Mouse (Mus musculus): Measurements from ENCODE around the gene Tmem86a.
"Not testable (repeated sequence)": the region's sequence is repeated elsewhere in the genome, so short reads cannot be mapped to it uniquely, and the experiment has no call there.

Tmem86a gene

DNA sequence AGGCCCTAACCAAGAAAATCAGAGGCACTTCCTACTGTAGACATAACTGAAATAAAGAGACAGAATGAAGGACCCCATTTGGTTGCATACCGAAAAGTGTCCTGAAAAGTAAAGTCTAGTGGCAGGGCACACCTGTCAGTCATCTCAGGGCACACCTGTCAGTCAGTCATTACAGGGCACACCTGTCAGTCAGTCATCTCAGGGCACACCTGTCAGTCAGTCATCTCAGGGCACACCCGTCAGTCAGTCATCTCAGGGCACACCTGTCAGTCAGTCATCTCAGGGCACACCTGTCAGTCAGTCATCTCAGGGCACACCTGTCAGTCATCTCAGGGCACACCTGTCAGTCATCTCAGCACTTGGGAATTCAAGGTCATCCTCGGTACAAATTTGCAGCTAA, 23.5 kb upstream of the Tmem86a start:
- in situ Hi-C loops (cut with MboI, MseI) = not testable (repeated sequence)

DNA sequence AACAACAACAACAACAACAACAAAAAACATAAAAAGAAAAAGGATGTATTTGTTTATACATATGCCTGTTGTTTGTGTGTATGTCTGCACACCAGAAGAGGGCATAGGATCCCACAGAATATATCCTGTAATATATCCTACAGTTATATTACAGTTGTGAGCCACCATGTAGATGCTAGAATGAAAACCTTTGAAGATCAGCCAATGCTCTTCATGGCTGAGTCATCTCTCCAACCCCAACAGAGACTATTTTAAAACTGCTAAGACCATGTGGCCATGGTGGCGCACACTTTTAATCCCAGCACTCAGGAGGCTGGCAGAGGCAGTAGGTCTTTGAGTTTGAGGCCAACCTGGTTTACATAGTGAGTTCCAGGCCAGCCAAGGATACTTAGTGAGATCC, 22.9 kb upstream of the Tmem86a start:
- in situ Hi-C loops (cut with MboI, MseI) = no loop called here

DNA sequence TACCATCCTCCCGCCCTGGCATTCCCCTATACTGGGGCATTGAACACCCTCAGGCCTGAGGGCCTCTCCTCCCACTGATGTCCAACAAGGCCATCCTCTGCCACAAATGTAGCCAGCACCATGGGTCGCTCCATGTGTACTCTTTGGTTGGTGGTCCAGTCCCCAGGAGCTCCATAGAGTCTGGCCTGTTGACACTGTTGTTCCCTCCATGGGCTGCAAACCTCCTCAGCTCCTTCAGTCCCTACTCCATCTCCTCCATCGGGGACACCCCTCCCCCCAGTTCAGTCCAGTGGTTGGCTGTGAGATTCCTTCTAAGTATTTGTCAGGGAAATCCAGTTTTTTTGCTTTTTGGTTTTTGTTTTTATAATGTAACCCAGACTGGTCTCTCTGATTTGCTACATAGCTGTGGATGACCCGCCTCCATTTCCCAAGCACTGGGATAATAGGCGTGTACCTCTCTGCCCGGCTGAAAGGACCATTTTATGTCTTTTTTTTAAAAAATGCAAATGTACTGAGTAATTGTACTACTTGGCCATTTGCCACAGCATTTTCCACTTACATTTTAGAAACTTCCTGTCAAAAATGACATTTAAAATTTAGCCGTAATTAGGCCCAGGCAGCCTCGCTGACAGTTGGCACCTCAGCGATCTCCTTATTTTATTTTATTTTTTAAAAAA, 19.7 kb upstream of the Tmem86a start:
- in situ Hi-C loops (cut with MboI, MseI) = no loop called here

DNA sequence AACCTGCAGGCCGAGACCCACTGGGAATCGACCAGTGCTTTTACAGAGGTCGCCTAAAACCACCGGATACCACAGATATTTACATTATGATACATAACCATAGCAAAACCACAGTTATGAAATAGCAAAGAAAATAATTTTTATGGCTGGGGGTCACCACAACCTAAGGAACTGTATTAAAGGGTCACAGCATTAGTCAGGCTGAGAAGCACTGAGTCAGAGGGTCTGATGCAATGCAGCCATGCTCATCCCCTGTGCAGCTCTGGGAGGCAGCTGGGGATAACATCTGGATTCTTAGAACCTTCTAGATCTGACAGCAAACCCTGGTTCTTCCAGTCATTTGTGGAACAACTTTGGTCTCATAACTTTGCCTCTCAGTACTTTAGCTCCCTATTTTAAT, 19.0 kb upstream of the Tmem86a start:
- in situ Hi-C loops (cut with MboI, MseI) = no loop called here

DNA sequence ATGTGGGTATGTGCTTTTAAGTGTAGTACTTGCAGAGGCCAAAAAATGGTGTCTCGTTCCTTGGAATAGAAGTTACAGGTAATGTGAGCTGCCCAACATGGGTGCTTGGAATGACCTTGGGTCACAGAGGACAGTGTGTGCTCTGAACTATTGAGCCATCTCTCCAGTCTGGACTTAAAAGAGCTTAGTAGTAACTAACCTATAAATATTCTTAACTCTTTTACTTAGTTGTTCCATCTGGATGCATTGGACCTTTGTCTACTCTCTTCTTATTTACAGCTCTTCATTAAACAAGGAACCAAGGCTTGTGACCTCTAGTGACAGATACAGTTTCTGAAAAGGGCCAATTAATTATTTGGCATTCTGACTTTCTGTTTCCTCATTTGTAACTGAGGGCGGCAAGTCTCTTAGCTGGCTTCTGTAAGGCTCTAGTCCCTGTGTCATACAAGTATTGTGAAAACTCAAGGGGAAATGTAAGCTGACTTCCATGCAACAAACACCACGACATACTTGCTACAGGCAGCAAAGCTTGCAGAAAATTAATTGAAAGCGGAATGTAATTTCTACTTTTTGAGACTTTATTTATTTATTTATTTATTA, 15.5 kb upstream of the Tmem86a start:
- in situ Hi-C loops (cut with MboI, MseI) = no loop called here

DNA sequence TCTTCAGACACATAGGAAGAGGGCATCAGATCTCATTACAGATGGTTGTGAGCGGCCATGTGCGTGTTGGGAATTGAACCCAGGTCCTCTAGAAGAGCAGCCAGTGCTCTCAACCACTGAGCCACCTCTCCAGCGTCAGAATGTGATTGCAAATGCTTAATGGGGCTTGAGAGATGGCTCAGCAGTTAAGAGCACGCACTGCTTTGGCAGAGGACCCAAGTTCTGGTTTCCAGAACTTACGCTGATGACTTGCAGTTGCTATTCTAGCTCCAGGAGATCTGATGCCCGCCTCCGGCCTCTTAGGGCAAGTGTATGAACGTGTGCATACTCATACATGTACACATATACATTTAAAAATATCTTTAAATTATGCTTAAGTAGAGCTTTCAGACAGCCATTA, 15.0 kb upstream of the Tmem86a start:
- in situ Hi-C loops (cut with MboI, MseI) = no loop called here

DNA sequence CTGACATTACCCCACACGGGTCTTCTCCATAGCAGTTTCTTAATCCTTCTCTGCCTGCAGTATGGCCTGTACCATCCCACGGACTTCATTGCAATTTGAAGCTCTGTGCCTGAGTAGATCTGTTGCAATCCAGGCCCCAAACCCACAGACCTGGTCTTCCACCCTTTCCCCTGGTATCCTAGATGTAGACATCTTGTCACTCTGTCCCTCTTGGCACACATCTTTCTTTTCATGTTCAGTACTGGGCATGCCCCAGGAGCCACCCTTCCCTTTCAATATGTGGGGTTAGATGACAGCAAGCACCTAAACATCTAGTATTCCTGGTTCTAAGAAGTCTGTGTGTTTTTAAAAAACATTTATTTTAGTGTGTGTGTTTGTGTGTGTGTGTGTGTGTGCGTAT, 8.7 kb upstream of the Tmem86a start:
- in situ Hi-C loops (cut with MboI, MseI) = no loop called here

DNA sequence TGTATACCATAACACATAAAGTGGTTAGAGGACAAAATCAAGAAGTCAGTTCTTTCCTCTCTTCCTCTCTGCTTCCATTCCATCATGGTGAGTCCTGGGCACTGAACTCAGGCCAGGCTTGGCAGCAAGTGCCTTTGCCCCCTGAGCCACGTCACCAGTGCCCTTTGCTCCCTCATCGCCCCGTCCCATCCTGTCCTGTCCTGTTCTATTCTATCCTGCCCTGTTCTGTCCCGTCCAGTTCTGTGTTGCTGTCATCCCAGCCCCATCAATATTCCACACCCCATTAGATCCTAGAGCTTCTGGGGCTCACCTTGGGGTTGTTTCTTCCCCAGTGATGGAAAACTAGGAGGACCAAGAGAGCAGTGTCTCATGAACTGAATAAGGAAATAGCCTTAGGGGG, 8.3 kb upstream of the Tmem86a start:
- in situ Hi-C loops (cut with MboI, MseI) = no loop called here

DNA sequence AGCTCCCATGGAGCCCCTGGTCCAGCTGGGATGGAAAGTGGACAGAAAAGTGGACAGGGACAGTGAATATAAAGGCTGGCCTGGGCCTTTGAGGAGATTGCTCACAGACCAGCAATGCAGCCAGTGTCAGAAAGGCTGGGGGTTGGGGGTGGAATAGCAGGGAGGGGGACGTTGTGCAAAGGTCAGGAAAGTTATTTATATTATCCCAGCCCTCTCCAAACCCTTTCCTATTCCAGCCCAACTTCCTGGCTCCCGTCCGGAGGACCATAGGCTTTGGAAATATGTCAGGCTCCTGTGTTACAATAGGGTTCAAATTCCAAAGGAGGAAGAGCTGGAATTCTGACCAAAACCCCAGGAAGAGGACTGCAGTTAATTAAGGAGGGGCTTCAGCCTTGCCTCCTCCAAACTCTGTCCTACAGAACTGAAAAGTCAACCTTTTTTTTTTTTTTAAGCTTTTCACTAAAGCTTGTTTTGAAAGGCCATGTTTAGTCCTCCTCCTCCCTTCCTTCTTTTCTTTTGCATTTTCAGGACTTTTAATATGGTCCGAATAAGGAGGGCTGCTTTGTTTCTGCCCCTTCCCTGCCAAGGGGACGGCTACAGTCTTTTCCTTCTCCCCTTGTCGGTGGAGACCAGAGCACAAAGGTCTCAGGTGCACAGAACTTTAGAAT, 7.4 kb upstream of the Tmem86a start:
- in situ Hi-C loops (cut with MboI, MseI) = no loop called here

DNA sequence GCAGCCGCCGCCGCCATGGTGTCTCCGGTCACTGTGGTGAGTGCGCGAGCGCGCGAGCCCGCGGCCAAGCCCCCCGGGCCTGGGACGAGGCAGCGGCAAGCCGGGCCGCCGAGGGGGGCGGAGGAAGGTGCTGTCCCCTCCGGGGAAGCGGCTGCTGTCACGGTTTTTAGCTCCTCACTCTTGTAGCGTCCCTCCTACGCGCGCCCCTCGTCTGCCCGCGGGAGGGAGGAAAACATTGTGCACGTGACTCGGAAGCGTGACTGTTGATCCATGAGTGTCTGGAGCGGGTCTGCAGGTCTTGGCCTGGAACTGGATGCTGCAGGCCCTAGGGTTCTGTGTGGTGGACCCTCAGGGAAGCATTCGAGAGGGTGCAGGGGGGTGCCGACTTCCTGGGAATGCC, 365 bp downstream of the Tmem86a start:
- in situ Hi-C loops (cut with MboI, MseI) = no loop called here

DNA sequence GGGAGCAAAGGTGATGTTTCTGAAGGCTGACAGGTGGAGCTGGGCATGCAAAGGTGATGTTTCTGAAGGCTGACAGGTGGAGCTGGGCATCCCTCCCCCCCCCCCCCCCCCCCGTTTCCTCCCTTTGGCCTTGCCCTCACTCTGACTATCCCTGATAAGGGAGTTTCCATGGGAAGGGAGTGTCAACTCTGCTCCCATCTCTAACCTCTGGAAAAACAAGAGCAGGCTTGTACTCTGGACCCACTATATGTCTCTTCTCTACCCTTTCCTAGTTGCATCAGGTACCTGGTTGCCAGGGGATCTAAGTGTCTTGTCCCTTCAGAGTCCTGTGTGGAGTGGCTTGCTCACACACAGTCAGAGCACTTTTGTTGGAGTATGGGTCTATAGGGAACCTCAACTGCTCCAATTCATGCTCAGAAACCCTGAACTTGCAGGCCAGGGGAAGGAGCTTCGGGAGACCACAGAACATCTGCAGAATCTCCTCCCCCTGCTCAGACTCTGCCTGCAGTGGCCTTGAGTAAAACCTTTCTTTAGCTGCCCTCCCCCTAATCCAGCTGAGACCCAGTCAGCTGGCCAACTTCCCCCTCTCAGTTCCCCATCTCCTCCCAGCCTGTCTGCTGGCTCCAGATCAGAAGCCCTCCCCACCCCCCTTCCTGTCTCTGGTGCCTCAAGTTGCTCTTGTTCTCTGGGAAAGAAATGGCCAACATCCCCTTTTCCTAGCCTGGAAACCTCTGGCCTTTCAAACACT, 1.2 kb downstream of the Tmem86a start:
- in situ Hi-C loops (cut with MboI, MseI) = no loop called here

DNA sequence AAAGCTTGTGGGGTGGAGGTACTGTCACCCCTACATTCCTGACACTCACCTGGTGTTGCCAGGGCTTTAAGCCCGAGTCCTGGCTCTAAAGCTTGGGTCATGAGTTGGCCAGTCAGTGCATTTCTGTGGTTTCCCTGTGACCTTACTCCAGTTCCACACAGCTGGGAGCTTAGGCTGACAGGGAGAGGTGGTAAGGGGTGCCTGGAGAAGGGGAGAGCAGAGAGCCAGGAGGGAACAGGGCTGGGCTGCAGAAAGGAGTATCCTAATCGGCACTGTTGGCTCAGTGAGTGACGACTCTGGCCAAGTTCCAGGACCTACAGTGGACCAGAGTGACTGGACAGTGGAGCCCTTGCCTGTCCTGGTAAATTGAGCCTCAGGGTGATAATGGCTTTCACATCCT, 1.9 kb downstream of the Tmem86a start:
- in situ Hi-C loops (cut with MboI, MseI) = no loop called here

DNA sequence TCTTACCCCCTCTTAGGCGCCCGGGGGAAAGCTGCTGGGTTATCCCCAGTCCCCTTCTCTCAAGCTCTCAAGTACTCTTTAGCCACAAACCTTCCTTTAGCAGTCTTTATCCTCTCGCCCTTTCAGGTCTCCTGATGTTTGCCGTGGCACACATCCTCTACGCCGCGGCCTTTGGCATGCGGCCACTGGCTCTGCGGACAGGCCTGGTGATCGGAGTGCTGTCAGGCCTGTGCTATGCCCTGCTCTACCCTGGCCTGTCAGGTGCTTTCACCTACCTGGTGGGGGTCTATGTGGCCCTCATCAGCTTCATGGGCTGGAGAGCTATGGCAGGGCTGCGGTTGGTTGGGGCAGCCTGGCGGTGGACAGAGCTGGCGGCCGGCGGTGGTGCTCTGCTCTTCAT, 2.9 kb downstream of the Tmem86a start:
- in situ Hi-C loops (cut with MboI, MseI) = no loop called here

DNA sequence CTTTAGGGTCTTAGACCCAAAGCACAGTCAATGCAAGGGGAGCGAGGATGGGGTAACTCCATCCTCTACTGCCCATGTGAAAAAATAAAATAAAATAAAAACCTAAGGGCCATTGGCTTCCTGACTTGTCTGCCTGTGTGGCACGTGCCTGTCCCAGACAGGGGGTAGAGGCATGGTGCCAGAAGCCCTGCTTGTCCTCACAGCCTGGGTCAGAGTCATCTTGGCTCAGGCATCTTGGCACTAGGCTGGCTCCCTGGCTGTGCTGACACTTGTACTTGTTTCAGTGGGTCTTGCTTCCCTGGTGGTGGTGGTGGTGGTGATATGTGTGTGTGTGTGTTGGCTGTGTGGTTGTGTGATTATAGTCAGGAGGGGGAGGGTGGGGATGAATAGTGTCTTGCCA, 4.3 kb downstream of the Tmem86a start:
- in situ Hi-C loops (cut with MboI, MseI) = no loop called here

DNA sequence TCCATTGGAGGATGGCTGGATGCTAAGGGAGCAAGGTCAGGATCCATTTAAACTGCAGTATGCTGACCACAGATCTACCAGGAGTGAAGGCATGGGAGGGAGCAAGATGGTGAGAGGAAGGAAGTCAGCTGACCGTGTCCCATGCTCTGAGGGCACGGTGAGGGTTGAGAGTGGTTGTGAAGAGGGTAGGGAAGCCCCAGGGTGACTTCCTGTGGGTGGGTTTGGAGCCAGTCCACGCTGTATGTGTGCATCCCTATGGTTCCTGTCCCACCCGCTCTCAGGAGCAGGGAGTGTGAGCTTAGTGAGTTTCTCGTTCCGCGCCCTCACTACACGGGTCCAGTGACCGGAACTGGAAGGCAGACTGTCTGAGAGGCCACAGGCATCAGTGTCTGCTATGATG, 5.3 kb downstream of the Tmem86a start:
- in situ Hi-C loops (cut with MboI, MseI) = no loop called here

DNA sequence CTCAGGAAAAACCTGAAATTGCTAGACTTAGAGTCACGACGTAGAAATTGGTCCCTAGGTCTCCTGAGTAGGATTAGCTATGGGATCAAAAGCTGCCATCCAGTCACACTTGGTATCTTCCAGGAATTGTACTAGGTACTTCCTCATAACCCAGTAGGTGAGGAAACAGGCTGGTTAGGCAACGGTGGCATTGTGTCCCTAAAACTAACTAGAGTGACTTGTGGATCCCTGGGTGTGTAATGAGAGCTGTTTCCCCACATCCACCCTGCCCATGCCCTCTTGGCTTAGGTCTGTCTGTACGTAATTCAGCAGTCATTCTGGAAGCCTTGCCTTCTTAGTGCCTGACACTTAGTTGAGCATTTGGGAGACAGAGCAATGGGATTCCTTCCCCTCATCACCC, 5.9 kb downstream of the Tmem86a start:
- in situ Hi-C loops (cut with MboI, MseI) = no loop called here

DNA sequence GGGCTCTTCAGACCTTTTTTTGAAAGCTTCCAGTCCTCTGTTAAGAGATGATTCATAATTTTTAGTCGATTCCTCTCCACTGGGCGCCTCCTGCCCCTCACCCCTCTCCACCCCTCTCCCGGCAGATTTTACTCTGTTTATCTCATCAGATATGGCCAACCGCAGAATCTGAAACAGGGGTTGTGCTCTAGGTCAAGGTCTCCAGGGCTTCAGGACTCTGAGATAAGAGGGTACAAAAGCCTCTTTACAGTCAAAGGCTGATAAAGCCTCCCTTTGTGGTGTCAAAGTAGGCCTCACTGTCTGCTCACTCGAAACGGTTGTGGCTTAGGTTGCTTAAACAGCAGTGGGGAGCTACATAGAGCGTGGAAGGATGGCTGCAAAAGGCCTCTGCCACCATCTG, 8.9 kb downstream of the Tmem86a start:
- in situ Hi-C loops (cut with MboI, MseI) = no loop called here

DNA sequence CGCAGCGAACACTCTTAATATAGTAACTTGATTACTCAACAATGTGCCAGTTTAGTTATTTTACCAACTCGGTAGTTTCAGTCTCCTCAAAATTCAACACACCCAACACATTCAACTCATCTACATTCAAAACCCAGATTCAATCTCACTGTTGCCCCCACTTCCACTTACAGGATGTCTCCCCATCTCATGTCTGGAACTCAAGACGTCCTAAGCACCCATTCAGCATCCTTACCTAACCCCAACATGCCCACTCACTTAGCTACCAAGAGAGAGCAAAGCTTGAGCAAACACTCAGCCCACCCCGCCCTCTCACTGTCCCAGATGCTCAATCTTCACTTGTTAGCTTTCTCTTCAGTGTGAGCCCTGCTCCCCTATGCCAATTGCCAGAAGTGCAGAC, 11.2 kb downstream of the Tmem86a start:
- in situ Hi-C loops (cut with MboI, MseI) = no loop called here

DNA sequence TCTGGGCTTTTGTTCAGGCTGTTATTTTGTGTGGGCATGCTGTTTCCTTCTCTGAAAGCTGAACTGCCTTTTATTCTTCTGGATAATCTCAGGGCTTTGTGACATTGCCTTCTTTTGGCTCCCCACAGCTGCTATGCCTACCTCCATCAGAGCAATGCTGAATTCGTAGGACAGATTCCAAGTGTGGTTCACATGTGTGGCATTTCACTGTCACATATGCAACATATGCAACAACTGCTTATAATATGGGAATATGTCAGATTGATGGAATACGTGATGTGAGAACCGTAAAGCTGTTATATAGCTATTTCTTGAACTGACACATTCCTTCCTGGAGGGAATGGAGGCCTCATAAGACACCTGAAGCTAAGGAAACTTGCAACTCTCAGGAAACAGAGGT, 16.5 kb downstream of the Tmem86a start:
- in situ Hi-C loops (cut with MboI, MseI) = no loop called here

DNA sequence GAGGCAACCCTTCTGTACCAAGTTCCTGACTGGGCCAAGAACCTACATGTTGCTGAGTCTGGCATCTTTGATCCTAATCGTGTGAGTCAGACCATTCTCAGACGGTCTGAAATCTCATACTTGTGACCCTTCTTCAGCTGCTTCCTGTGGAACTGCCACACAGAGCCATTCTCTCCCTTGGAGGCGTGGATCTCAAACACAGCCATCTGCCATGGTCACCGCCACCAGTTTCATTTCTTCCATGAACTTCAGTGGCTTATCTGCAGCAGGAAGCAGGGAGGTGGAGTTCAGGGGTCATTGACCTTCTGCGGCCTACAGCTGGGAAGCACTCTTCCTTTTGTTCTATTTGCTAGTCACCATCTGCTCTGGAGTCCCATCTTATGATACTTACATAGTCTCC, 17.5 kb downstream of the Tmem86a start:
- in situ Hi-C loops (cut with MboI, MseI) = no loop called here

DNA sequence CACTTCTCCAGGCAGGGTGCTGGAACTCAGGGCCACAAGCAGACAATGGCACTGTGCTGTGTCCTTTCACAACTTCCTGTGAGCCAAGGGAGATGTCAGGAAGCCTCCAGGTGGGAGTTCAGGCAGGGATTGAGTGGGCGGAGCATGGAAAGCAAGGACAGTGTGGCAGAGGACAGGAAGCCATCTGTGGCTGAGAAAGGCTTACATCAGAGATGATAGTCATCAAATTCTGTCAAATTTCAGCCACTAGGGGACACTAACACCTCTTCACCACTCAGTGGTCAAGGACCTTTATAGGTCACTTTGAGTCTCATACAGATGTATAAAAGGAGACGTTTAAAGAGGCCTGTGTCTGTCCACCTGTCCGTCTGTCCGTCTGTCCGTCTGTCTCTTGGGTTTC, 22.1 kb downstream of the Tmem86a start:
- in situ Hi-C loops (cut with MboI, MseI) = no loop called here

Measured in T-helper 1 cell (primary cell).